Mouse (Mus musculus) mouse embryonic stem cell (cell line): ENCODE data around the gene Enho.
"Not testable (repeated sequence)": the region's sequence is repeated elsewhere in the genome, so short reads cannot be mapped to it uniquely, and the experiment has no call there.

Experiments used
- in situ Hi-C, 2 experiments: fragments of 300-500 bp; cut with MboI; formaldehyde crosslinking; loops; 1 replicate in 1 of 2; 3 replicates in 1 of 2; pipeline ENCODE4 v1.14.3; 2019 to 2020; ENCODE audit warnings: low sequenced_read_pairs in 2 of 2, low pct_unique_long_range_greater_than_20kb in 1 of 2, mixed read lengths in 1 of 2; ENCODE audit not compliant: unreplicated experiment in 1 of 2

Gene Enho

GRCm38 (mm10) chr4:41639913-41640507 lies at the start of gene Enho:
Gene Enho (minus strand): TSS chr4:41640324.
- in situ Hi-C loops: no loop called here

GRCm38 (mm10) chr4:41688562-41688961 lies 48.4 kb upstream of the Enho start:
- in situ Hi-C loops: not testable (repeated sequence)

GRCm38 (mm10) chr4:41685882-41686492 lies 45.9 kb upstream of the Enho start:
- in situ Hi-C loops: not testable (repeated sequence)

GRCm38 (mm10) chr4:41684931-41685453 lies 44.9 kb upstream of the Enho start:
- in situ Hi-C loops: not testable (repeated sequence)

- in situ Hi-C loops: not testable (repeated sequence)
These were observed 44.2 kb upstream of the Enho start for GRCm38 (mm10) chr4:41684131-41684930.

- in situ Hi-C loops: not testable (repeated sequence)
These were observed 43.2 kb upstream of the Enho start for GRCm38 (mm10) chr4:41683303-41683702.

GRCm38 (mm10) chr4:41682789-41683188 lies 42.7 kb upstream of the Enho start:
- in situ Hi-C loops: no loop called here

GRCm38 (mm10) chr4:41681947-41682346 lies 41.8 kb upstream of the Enho start:
- in situ Hi-C loops: no loop called here

- in situ Hi-C loops: no loop called here
These were observed 41.1 kb upstream of the Enho start for GRCm38 (mm10) chr4:41681176-41681575.

- in situ Hi-C loops: no loop called here
These were observed 39.2 kb upstream of the Enho start for GRCm38 (mm10) chr4:41679291-41679690.

- in situ Hi-C loops: no loop called here
These were observed 38.7 kb upstream of the Enho start for GRCm38 (mm10) chr4:41678863-41679262.

- in situ Hi-C loops: no loop called here
These were observed 37.0 kb upstream of the Enho start for GRCm38 (mm10) chr4:41677006-41677629.

GRCm38 (mm10) chr4:41676248-41677005 lies 36.3 kb upstream of the Enho start:
- in situ Hi-C loops: no loop called here

- in situ Hi-C loops: no loop called here
These were observed 33.1 kb upstream of the Enho start for GRCm38 (mm10) chr4:41673186-41673585.

- in situ Hi-C loops: no loop called here
These were observed 32.4 kb upstream of the Enho start for GRCm38 (mm10) chr4:41672522-41672963.

- in situ Hi-C loops: no loop called here
These were observed 31.9 kb upstream of the Enho start for GRCm38 (mm10) chr4:41671963-41672480.

GRCm38 (mm10) chr4:41671500-41671899 lies 31.4 kb upstream of the Enho start:
- in situ Hi-C loops: no loop called here

GRCm38 (mm10) chr4:41670836-41671235 lies 30.7 kb upstream of the Enho start:
- in situ Hi-C loops: no loop called here
